Comparison of ENCODE assay signal across 14 mouse cellular contexts in the genomic region with DNA sequence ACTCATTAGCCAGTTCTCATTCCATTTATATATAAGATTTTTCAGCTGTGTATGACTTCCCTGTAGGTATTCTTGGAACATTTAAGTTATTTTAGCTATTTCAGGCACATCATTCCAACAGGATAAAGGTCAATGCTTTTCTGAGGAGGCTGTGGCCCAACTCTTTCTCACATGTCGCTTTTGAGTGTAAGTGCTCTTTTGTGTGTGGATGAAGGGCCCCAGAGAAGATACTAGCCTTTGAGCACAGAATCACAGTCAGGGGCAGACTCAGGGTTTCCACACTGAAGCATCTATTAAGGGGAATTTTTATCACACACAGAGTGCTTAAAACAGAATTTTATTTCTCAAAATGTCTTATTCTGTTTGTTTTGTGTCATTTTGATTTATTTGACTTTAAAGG.
"Had no signal": no experiment of that assay in that cellular context is flagged by ENCODE, and none has a peak within 500 bp of the region (broad histone marks: within the 10 kb centered on the region; RNA-seq: fewer than 3 reads in every experiment).

No protein-coding gene starts in this region.

- DNase-seq: gastrocnemius, postnatal 14 days; gastrocnemius, postnatal 36 days; heart, adult 11 months; heart, adult 2 months; heart, postnatal 14 days; heart, postnatal 36 days; kidney, adult 11 months; kidney, adult 2 months; kidney, adult 9 months; kidney, postnatal 14 days; kidney, postnatal 36 days; layer of hippocampus, adult 9-11 months; layer of hippocampus, postnatal 36 days; left cerebral cortex, postnatal 4 days had no signal
